Mouse (Mus musculus) forebrain, embryonic 16.5 days (tissue): ENCODE data around the gene Gng7. TPM values are rescaled to one million over a fixed set of nuclear protein-coding genes. Genes with fewer than 3 reads are reported as not detected.
"Not testable (repeated sequence)": the region's sequence is repeated elsewhere in the genome, so short reads cannot be mapped to it uniquely, and the experiment has no call there.

Experiments used
- ATAC-seq: fragments of 200-750 bp; cut with Nextera tagmentation; 2 replicates; pipeline ENCODE4 v1.8.0; 2017; ENCODE audit warnings: mild to moderate bottlenecking, moderate library complexity
- H3K27ac ChIP-seq: fragments of 300-500 bp; sonication (generic); 2 replicates; pipeline ENCODE4 v1.5.1; 2014; ENCODE audit warnings: low read length, control low read depth
- H3K27me3 ChIP-seq: fragments of 300-500 bp; sonication (generic); replicated peaks from 2 replicates; pipeline ENCODE4 v1.6.1; 2014; ENCODE audit warnings: low read length; ENCODE audit not compliant: control insufficient read depth, insufficient read depth
- H3K36me3 ChIP-seq: fragments of 300-500 bp; sonication (generic); 2 replicates; pipeline ENCODE4 v1.6.1; 2014; ENCODE audit not compliant: control insufficient read depth, insufficient read depth
- H3K4me1 ChIP-seq: fragments of 300-500 bp; sonication (generic); replicated peaks from 2 replicates; pipeline ENCODE4 v1.6.1; 2014; ENCODE audit warnings: low read length; ENCODE audit not compliant: control insufficient read depth, insufficient read depth
- H3K4me2 ChIP-seq: fragments of 300-500 bp; sonication (generic); 2 replicates; pipeline ENCODE4 v1.6.1; 2014; ENCODE audit warnings: mild to moderate bottlenecking, low read length, control low read depth
- H3K4me3 ChIP-seq: fragments of 300-500 bp; sonication (generic); replicated peaks from 2 replicates; pipeline ENCODE4 v1.5.1; 2014; ENCODE audit warnings: mild to moderate bottlenecking, low read length, control low read depth
- H3K9ac ChIP-seq: fragments of 300-500 bp; sonication (generic); replicated peaks from 2 replicates; pipeline ENCODE4 v1.6.1; 2014; ENCODE audit warnings: low read depth, low read length, control low read depth
- H3K9me3 ChIP-seq: fragments of 300-500 bp; sonication (generic); 2 replicates; pipeline ENCODE4 v1.6.1; 2016; ENCODE audit warnings: low read length; ENCODE audit not compliant: control insufficient read depth
- WGBS: fragments of 180-500 bp; shearing (Covaris S2); extraction: QIAGEN DNeasy Blood & Tissue Kit; methylation state at CpG from one replicate; pipeline ENCODE4 v1.1.7; 2014; 5-methylcytosine and 5-hydroxymethylcytosine counted together
- polyA plus RNA-seq: library from polyadenylated mRNA; unstranded; fragments of >200 nt; fragmentation: Nextera tagmentation; extraction: Ambion mirVana; gene quantifications from 2 replicates; pipeline ENCODE4 v1.2.1, GENCODE M21; 2015

Gene Gng7
- polyA plus RNA-seq, 1 experiment from 2014 or later, result 47.4 TPM

- no peak overlapping the region for H3K4me3 ChIP-seq
- no peaks in the 10 kb centered on the region for H3K9me3 ChIP-seq
- H3K36me3 ChIP-seq, result peaks cover 34% of the 10 kb centered on the region
- H3K4me2 ChIP-seq, result no peak overlapping the region
- no peak overlapping the region for H3K9ac ChIP-seq
- ATAC-seq, result no peak
- no peak overlapping the region for H3K27ac ChIP-seq
- WGBS, result 89% methylated on average over 5 of the region's 5 CpGs
- H3K27me3 ChIP-seq, result no peaks in the 10 kb centered on the region
- H3K4me1 ChIP-seq, result peaks cover 12% of the 10 kb centered on the region
Observed at GRCm38 (mm10) chr10:81052577-81052976, 37.8 kb upstream of the Gng7 start.

GRCm38 (mm10) chr10:81051133-81051532 is 36.4 kb upstream of the Gng7 start:
- H3K27ac ChIP-seq, result no peak overlapping the region
- H3K4me2 ChIP-seq, result no peak overlapping the region
- H3K36me3 ChIP-seq, result peaks cover 45% of the 10 kb centered on the region
- H3K27me3 ChIP-seq, result no peaks in the 10 kb centered on the region
- H3K4me3 ChIP-seq, result no peak overlapping the region
- ATAC-seq, result no peak
- H3K9ac ChIP-seq, result no peak overlapping the region
- no peaks in the 10 kb centered on the region for H3K9me3 ChIP-seq
- no peaks in the 10 kb centered on the region for H3K4me1 ChIP-seq
- 96% methylated on average over 6 of the region's 6 CpGs for WGBS

GRCm38 (mm10) chr10:81050645-81051044 is 35.9 kb upstream of the Gng7 start:
- ATAC-seq, result no peak
- Histone ChIP-seq H3K9ac (no peak overlapping the region), H3K4me3 (no peak overlapping the region), H3K4me1 (no peaks in the 10 kb centered on the region), H3K9me3 (no peaks in the 10 kb centered on the region), H3K27me3 (no peaks in the 10 kb centered on the region), H3K36me3 (peaks cover 48% of the 10 kb centered on the region), H3K4me2 (no peak overlapping the region), H3K27ac (no peak overlapping the region)
- 84% methylated on average over 4 of the region's 4 CpGs for WGBS

GRCm38 (mm10) chr10:81045246-81045645 is 30.5 kb upstream of the Gng7 start:
- H3K9me3 ChIP-seq, H3K9ac ChIP-seq, ATAC-seq, H3K4me2 ChIP-seq, H3K27ac ChIP-seq, H3K4me1 ChIP-seq, H3K27me3 ChIP-seq, H3K4me3 ChIP-seq: not testable (repeated sequence)
- WGBS, result 94% methylated on average over 12 of the region's 14 CpGs
- H3K36me3 ChIP-seq, result peaks cover 56% of the 10 kb centered on the region

GRCm38 (mm10) chr10:81041458-81042175 is 26.9 kb upstream of the Gng7 start:
- Histone ChIP-seq H3K4me1 (peaks cover 4% of the 10 kb centered on the region; the same call in 1 of the 2 replicates), H3K9ac (no peak overlapping the region), H3K9me3 (no peaks in the 10 kb centered on the region), H3K36me3 (peaks cover 26% of the 10 kb centered on the region), H3K27me3 (no peaks in the 10 kb centered on the region), H3K4me2 (no peak overlapping the region), H3K4me3 (no peak overlapping the region), H3K27ac (no peak overlapping the region)
- ATAC-seq, result no peak
- 30% methylated on average over 13 of the region's 13 CpGs for WGBS

- 1% methylated on average over 34 of the region's 35 CpGs for WGBS
- H3K36me3 ChIP-seq, result no peaks in the 10 kb centered on the region
- peaks cover 18% of the 10 kb centered on the region for H3K4me1 ChIP-seq
- H3K27ac ChIP-seq, result peak within 1 kb of the TSS; percentile 56; the same call in 1 of the 2 replicates
- peak within 1 kb of the TSS; percentile 67 for H3K4me2 ChIP-seq
- H3K4me3 ChIP-seq, result peak within 1 kb of the TSS; percentile 91
- no peaks in the 10 kb centered on the region for H3K27me3 ChIP-seq
- ATAC-seq, result peak; percentile 100
- H3K9me3 ChIP-seq, result no peaks in the 10 kb centered on the region
- peak within 1 kb of the TSS; percentile 84 for H3K9ac ChIP-seq
Observed at GRCm38 (mm10) chr10:81036988-81037580, 22.3 kb upstream of the Gng7 start, which contains the start of gene Slc39a3. Gene Slc39a3 (minus strand): TSS chr10:81037426.

- H3K4me2 ChIP-seq, result no peak overlapping the region
- WGBS, result 71% methylated on average over 7 of the region's 7 CpGs
- H3K27me3 ChIP-seq, result no peaks in the 10 kb centered on the region
- H3K27ac ChIP-seq, result no peak overlapping the region
- no peaks in the 10 kb centered on the region for H3K9me3 ChIP-seq
- no peak for ATAC-seq
- peaks cover 18% of the 10 kb centered on the region for H3K4me1 ChIP-seq
- no peak overlapping the region for H3K9ac ChIP-seq
- H3K4me3 ChIP-seq, result no peak overlapping the region
- H3K36me3 ChIP-seq, result peaks cover 4% of the 10 kb centered on the region; the same call in 1 of the 2 replicates
Observed at GRCm38 (mm10) chr10:81036251-81036650, 21.5 kb upstream of the Gng7 start.

- Histone ChIP-seq H3K4me3 (no peak overlapping the region), H3K4me2 (no peak overlapping the region), H3K36me3 (peaks cover 14% of the 10 kb centered on the region), H3K4me1 (peaks cover 18% of the 10 kb centered on the region), H3K27ac (no peak overlapping the region), H3K9ac (no peak overlapping the region), H3K9me3 (no peaks in the 10 kb centered on the region), H3K27me3 (no peaks in the 10 kb centered on the region)
- ATAC-seq, result no peak
- WGBS, result 89% methylated on average over 10 of the region's 10 CpGs
Observed at GRCm38 (mm10) chr10:81033586-81033985, 18.8 kb upstream of the Gng7 start.

GRCm38 (mm10) chr10:81029031-81029430 is 14.3 kb upstream of the Gng7 start:
- H3K4me3 ChIP-seq, result no peak overlapping the region
- no peak overlapping the region for H3K4me2 ChIP-seq
- H3K27ac ChIP-seq, result no peak overlapping the region
- H3K36me3 ChIP-seq, result peaks cover 14% of the 10 kb centered on the region
- ATAC-seq, result no peak
- H3K4me1 ChIP-seq, result peaks cover 9% of the 10 kb centered on the region
- no peaks in the 10 kb centered on the region for H3K9me3 ChIP-seq
- no peaks in the 10 kb centered on the region; the same call in 1 of the 2 replicates for H3K27me3 ChIP-seq
- no peak overlapping the region for H3K9ac ChIP-seq
- WGBS, result 60% methylated on average over 10 of the region's 10 CpGs
